Mouse (Mus musculus) intestine, embryonic 14.5 days (tissue): ENCODE measurements at regions not wholly inside any gene's neighbourhood (a gene's known extent, or its start where the extent isn't known, plus 50 kb on each side); places are given as distances from the start of the nearest gene placed in this dataset.

Experiments
- ATAC-seq: fragments of 200-750 bp; cut with Nextera tagmentation; replicated peaks from 2 replicates; pipeline ENCODE4 v1.8.0; 2017; ENCODE audit warnings: low read depth, moderate number of reproducible peaks, moderate TSS enrichment, moderate library complexity; ENCODE audit not compliant: low FRiP score, low TSS enrichment
- DNase-seq: peaks from one replicate; pipeline ENCODE4 v3.0.0-alpha.2; 2018; ENCODE audit warnings: low spot score
- H3K27ac ChIP-seq: fragments of 300-500 bp; sonication (generic); 2 replicates; pipeline ENCODE4 v1.5.1; 2014; ENCODE audit warnings: low read depth, mild to moderate bottlenecking, control low read depth
- H3K27me3 ChIP-seq: fragments of 300-500 bp; sonication (generic); replicated peaks from 2 replicates; pipeline ENCODE4 v1.6.1; 2014; ENCODE audit warnings: low read length, control low read depth; ENCODE audit not compliant: control insufficient read depth, insufficient read depth
- H3K36me3 ChIP-seq: fragments of 300-500 bp; sonication (generic); 2 replicates; pipeline ENCODE4 v1.6.1; 2014; ENCODE audit warnings: low read length, control low read depth; ENCODE audit not compliant: control insufficient read depth, insufficient read depth
- H3K4me1 ChIP-seq: fragments of 300-500 bp; sonication (generic); replicated peaks from 2 replicates; pipeline ENCODE4 v1.6.1; 2014; ENCODE audit warnings: low read length, control low read depth, mixed read lengths; ENCODE audit not compliant: control insufficient read depth, insufficient read depth
- H3K4me2 ChIP-seq: fragments of 300-500 bp; sonication (generic); 2 replicates; pipeline ENCODE4 v1.6.1; 2014; ENCODE audit warnings: low read length
- H3K4me3 ChIP-seq: fragments of 300-500 bp; sonication (generic); 2 replicates; pipeline ENCODE4 v1.5.1; 2014; ENCODE audit warnings: low read depth, low read length, control low read depth, mixed read lengths
- H3K9ac ChIP-seq: fragments of 300-500 bp; sonication (generic); 2 replicates; pipeline ENCODE4 v1.6.1; 2014; ENCODE audit warnings: mild to moderate bottlenecking, low read length
- H3K9me3 ChIP-seq: fragments of 300-500 bp; sonication (generic); 2 replicates; pipeline ENCODE4 v1.6.1; 2016; ENCODE audit warnings: low read length, control low read depth; ENCODE audit not compliant: control insufficient read depth
- WGBS: fragments of 180-500 bp; shearing (Covaris S2); extraction: QIAGEN DNeasy Blood & Tissue Kit; methylation state at CpG from one replicate; pipeline ENCODE4 v1.1.7; 2014; 5-methylcytosine and 5-hydroxymethylcytosine counted together

GRCm38 (mm10) chr15:8868021-8868420, 99.7 kb upstream of the Ranbp3l start:
- Histone ChIP-seq H3K27me3 (no peaks in the 10 kb centered on the region), H3K4me2 (no peak overlapping the region), H3K4me1 (no peaks in the 10 kb centered on the region), H3K9ac (no peak overlapping the region), H3K9me3 (no peaks in the 10 kb centered on the region), H3K4me3 (no peak overlapping the region), H3K27ac (no peak overlapping the region), H3K36me3 (no peaks in the 10 kb centered on the region)
- WGBS: 91% methylated on average over 2 of the region's 2 CpGs
- no peak for DNase-seq
- no peak for ATAC-seq

GRCm38 (mm10) chr15:8867160-8867891, 100.4 kb upstream of the Ranbp3l start:
- no peaks in the 10 kb centered on the region for H3K27me3 ChIP-seq
- no peaks in the 10 kb centered on the region for H3K4me1 ChIP-seq
- no peak overlapping the region for H3K27ac ChIP-seq
- no peak overlapping the region for H3K4me3 ChIP-seq
- no peak for ATAC-seq
- no peak overlapping the region for H3K4me2 ChIP-seq
- H3K36me3 ChIP-seq: no peaks in the 10 kb centered on the region
- 49% methylated on average over 7 of the region's 7 CpGs for WGBS
- DNase-seq: no peak
- H3K9me3 ChIP-seq: no peaks in the 10 kb centered on the region
- no peak overlapping the region for H3K9ac ChIP-seq

- Histone ChIP-seq H3K27ac (no peak overlapping the region), H3K36me3 (no peaks in the 10 kb centered on the region), H3K4me3 (no peak overlapping the region), H3K9me3 (no peaks in the 10 kb centered on the region), H3K4me1 (no peaks in the 10 kb centered on the region), H3K9ac (no peak overlapping the region), H3K4me2 (no peak overlapping the region), H3K27me3 (no peaks in the 10 kb centered on the region)
- ATAC-seq (no peak), DNase-seq (no peak)
- 59% methylated on average over 8 of the region's 8 CpGs for WGBS
These were observed 102.4 kb upstream of the Ranbp3l start for GRCm38 (mm10) chr15:8865089-8865933.

- DNase-seq (no peak), ATAC-seq (no peak)
- no peak overlapping the region for H3K27ac ChIP-seq
- no peak overlapping the region for H3K4me3 ChIP-seq
- H3K27me3 ChIP-seq: no peaks in the 10 kb centered on the region
- peaks cover 3% of the 10 kb centered on the region for H3K9me3 ChIP-seq
- 73% methylated on average over 11 of the region's 11 CpGs for WGBS
- H3K9ac ChIP-seq: no peak overlapping the region
- H3K4me2 ChIP-seq: no peak overlapping the region
- no peaks in the 10 kb centered on the region for H3K36me3 ChIP-seq
- no peaks in the 10 kb centered on the region for H3K4me1 ChIP-seq
These were observed 111.2 kb upstream of the Ranbp3l start for GRCm38 (mm10) chr15:8856419-8857084.

- ATAC-seq (no peak), DNase-seq (no peak)
- Histone ChIP-seq H3K4me2 (no peak overlapping the region), H3K27me3 (no peaks in the 10 kb centered on the region), H3K4me3 (no peak overlapping the region), H3K4me1 (no peaks in the 10 kb centered on the region), H3K9ac (no peak overlapping the region), H3K36me3 (no peaks in the 10 kb centered on the region), H3K27ac (no peak overlapping the region), H3K9me3 (peaks cover 3% of the 10 kb centered on the region)
- WGBS: 88% methylated on average over 3 of the region's 3 CpGs
These were observed 112.2 kb upstream of the Ranbp3l start for GRCm38 (mm10) chr15:8855511-8855910.

GRCm38 (mm10) chr15:8854336-8854735, 113.4 kb upstream of the Ranbp3l start:
- DNase-seq: no peak
- Histone ChIP-seq H3K9me3 (peaks cover 3% of the 10 kb centered on the region), H3K9ac (no peak overlapping the region), H3K36me3 (no peaks in the 10 kb centered on the region), H3K4me2 (no peak overlapping the region), H3K4me3 (no peak overlapping the region), H3K27ac (no peak overlapping the region), H3K27me3 (no peaks in the 10 kb centered on the region), H3K4me1 (no peaks in the 10 kb centered on the region)
- 72% methylated on average over 7 of the region's 7 CpGs for WGBS
- no peak for ATAC-seq

GRCm38 (mm10) chr15:8850996-8851395, 116.8 kb upstream of the Ranbp3l start:
- no peak for ATAC-seq
- Histone ChIP-seq H3K4me3 (no peak overlapping the region), H3K4me1 (no peaks in the 10 kb centered on the region), H3K36me3 (no peaks in the 10 kb centered on the region), H3K4me2 (no peak overlapping the region), H3K27me3 (no peaks in the 10 kb centered on the region), H3K27ac (no peak overlapping the region), H3K9ac (no peak overlapping the region), H3K9me3 (peaks cover 3% of the 10 kb centered on the region)
- WGBS: 96% methylated on average over 1 of the region's 1 CpGs
- DNase-seq: no peak

GRCm38 (mm10) chr15:8849413-8849812, 118.3 kb upstream of the Ranbp3l start:
- WGBS: 56% methylated on average over 5 of the region's 5 CpGs

More at GRCm38 (mm10) chr15:8849413-8849812, 118.3 kb upstream of the Ranbp3l start:
- no peak overlapping the region for H3K4me2 ChIP-seq
- DNase-seq: no peak
- H3K4me3 ChIP-seq: no peak overlapping the region
- H3K4me1 ChIP-seq: no peaks in the 10 kb centered on the region
- no peaks in the 10 kb centered on the region for H3K36me3 ChIP-seq
- no peaks in the 10 kb centered on the region for H3K9me3 ChIP-seq
- no peak overlapping the region for H3K27ac ChIP-seq
- no peak overlapping the region for H3K9ac ChIP-seq
- no peak for ATAC-seq
- H3K27me3 ChIP-seq: no peaks in the 10 kb centered on the region
